Mouse (Mus musculus): ENCODE results near the gene Mepe. TPM values are rescaled to one million over a fixed set of nuclear protein-coding genes. Genes with fewer than 3 reads are reported as not detected.

Mepe gene
- total RNA-seq, 2 experiments from 2014 or later: not detected

DNA sequence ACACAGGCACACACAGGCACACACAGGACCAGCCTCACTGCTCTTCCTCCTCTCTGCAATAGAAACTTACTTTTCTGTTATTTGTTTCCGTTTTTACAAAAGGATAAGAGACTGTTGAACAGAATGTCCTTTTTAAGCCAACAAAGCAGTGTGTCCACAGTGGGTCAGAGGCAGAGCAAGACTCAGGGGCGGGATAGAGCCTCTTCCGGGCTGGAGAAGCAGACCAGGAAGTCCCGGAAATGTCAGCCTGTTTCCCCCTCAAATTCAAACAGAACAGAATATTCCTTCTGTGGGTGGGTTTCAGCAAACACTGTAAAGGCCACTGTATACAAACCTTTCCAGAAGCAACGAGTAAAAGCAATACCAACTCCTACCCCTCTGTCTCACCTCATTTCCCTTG lies 26.7 kb downstream of the Mepe start:
- DNase-seq (ENCODE audit: low spot score in 2 of 2): no peak

GRCm38 (mm10) chr5:104357575-104357974 lies 32.4 kb downstream of the Mepe start:
- no peak for DNase-seq (ENCODE audit: low spot score in 2 of 2)

DNA sequence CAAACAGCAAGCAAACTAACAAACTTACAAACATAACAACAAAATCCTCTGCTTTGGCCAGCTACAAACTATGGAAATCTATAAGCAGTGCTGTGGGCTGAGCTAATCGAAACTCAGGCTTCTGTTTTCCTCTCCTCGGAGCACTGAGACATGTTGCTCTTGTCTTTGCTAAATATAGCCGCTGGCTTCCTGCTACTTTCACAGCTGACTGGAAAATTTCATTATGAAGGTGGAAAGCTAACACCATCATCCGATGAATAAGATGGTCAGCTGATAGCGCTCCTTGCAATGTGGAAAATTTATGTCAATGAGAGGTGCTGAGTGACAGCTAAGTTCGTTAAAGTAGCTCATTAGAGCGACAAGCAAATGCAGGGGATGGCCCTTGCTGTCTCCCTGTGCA lies 33.5 kb downstream of the Mepe start:
- DNase-seq (ENCODE audit: low spot score in 2 of 2): no peak

DNA sequence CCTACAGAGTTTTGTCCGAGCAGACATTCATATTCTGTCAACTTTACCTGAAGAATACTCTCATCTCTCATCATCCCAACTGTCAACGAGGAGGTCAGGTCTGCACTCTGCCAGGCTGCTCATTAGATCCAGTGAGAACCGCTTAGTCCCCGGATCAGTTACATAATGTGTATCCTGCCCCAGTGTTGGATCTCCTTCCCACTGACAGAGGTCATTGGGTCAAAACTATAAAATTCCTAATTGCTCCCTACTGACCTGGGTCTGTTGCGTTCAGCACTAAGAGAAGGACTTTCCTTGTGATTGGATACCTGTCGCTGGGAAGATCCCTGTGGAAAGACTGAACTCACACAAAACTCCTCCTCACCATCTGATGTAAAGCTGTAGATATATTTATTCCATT lies 34.1 kb downstream of the Mepe start:
- no peak for DNase-seq (ENCODE audit: low spot score in 2 of 2)

DNA sequence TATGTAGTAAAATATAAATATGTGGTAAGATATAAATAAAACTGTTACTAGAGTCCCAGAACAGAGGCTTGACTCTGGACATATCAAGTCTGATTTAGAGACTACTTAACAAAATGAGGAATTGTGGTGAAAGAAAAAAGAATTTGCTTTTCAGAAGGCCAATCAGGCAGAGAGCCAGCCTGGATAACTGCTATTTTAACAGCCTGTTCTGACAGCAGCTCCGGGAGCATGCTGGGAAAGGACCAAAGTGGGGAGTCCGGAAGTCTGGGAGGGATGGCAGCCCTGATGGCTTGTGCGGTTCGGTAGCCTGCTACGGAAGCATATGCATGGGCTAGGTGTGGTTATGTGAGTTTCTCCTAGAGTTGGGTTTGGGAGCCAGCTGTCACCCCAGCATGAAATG lies 45.5 kb downstream of the Mepe start:
- DNase-seq (ENCODE audit: low spot score in 2 of 2): peak in 1 of 2 experiments; percentile 32

- no peak for DNase-seq (ENCODE audit: low spot score in 2 of 2)
These were observed 46.2 kb downstream of the Mepe start for GRCm38 (mm10) chr5:104371284-104371683.

GRCm38 (mm10) chr5:104373648-104374307 lies 48.6 kb downstream of the Mepe start:
- DNase-seq (ENCODE audit: low spot score in 2 of 2): no peak

DNA sequence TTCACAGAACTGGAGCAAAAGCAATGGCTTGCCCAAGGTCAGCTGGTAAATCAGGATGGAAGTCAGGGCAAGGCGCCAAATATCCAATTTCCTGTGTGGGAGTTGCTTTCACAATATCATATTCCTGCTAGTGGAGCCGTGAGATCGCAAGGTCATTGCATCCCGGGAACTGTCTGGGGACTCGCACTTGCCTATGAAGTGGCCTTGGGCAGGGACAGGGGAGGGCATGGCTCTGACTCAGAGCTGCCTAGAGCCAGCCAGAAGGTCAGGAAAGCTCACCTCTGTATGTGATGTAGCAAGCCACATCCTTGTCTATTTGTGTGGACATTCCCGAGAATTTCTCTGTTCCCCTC lies 49.2 kb downstream of the Mepe start:
- no peak for DNase-seq (ENCODE audit: low spot score in 2 of 2)

DNA sequence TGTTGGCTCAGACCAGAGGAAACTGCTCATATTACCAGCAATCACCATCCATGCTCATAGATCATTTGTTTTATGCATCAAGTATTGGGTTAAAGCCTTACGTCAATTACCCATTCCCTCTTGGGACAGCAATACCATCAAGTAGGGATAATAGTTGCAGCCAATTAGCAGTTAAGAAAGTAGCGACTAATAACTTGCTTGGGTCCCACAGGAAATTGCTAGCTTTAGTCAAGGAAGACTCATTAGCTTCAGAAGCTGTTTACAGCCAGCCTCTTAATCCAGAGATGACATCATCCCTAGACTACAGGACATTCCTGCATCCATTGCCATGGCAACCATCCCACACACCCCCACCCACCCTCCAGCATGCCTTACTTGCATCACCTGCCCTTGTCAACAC lies 50.0 kb downstream of the Mepe start:
- DNase-seq (ENCODE audit: low spot score in 2 of 2): no peak

DNA sequence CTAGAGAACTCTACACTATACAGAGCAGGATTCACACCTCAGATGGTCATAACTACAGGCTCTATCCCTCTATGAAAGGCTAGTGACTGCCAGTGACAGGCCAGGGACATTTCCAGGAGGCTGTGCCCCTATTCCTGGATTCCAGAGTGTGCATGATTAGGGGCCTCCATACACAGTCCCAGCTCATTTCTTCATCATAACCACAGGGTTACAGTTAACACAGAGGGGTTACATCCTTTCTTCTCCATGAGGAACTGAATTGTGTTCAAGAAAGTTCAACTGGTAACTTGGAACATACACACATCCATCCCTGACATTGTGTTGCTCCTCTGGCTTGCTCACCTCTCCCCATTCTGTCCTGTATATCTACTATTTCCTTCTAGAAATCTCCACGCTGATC lies 51.8 kb downstream of the Mepe start:
- DNase-seq (ENCODE audit: low spot score in 2 of 2): no peak

GRCm38 (mm10) chr5:104380574-104380973 lies 55.4 kb downstream of the Mepe start:
- no peak for DNase-seq (ENCODE audit: low spot score in 2 of 2)

- no peak for DNase-seq (ENCODE audit: low spot score in 2 of 2)
These were observed 56.5 kb downstream of the Mepe start for GRCm38 (mm10) chr5:104381671-104382070.

DNA sequence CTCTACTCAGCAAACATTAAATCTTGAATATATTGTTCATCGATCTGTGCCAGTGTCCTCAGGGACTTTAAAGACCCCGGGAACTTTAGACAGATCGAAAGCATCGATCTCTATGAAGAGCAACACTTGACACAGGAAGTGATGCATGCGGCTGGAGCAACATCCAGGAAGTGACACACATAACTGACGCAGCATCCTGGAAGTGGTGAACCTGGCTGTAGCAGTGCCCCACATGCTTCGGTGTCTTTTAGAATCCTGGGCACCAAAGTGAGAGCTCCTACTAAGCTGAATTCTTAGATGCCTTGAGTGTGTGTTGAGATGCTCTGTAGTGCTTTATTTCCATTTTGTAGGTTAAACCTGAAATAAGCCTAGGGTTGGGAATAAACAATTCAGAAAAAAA lies 59.4 kb downstream of the Mepe start:
- DNase-seq (ENCODE audit: low spot score in 2 of 2): no peak

GRCm38 (mm10) chr5:104385521-104385920 lies 60.4 kb downstream of the Mepe start:
- DNase-seq (ENCODE audit: low spot score in 2 of 2): no peak

GRCm38 (mm10) chr5:104386908-104387307 lies 61.8 kb downstream of the Mepe start:
- no peak for DNase-seq (ENCODE audit: low spot score in 2 of 2)

Small RNA genes lying within 50 kb of the gene (microRNA-seq; reads per million reads assigned to microRNA genes)
- gene Gm23616: 0 reads per million in 2 experiments

Other genes with a start within 250 kb of the Mepe start
- gene Gm17660, start 247.7 kb upstream of the Mepe start, total RNA-seq (2021): not detected
- 1,000 to 10,000 TPM; 1,351 to 1,429 TPM for gene Sparcl1, start 211.6 kb upstream of the Mepe start, total RNA-seq (2021)
- not detected for gene Dspp, start 154.6 kb upstream of the Mepe start, total RNA-seq (2021)
- 1 to 10 TPM; 1.1 to 1.3 TPM for gene Dmp1, start 122.7 kb upstream of the Mepe start, total RNA-seq (2021)
- under 1 TPM; 0.31 to 0.41 TPM for gene Ibsp, start 26.2 kb upstream of the Mepe start, total RNA-seq (2021)
- 1 to 10 TPM; 1.8 to 2.4 TPM for gene Spp1, start 109.8 kb downstream of the Mepe start, total RNA-seq (2021)
- 10 to 100 TPM; 30.7 to 31.0 TPM for gene Pkd2, start 134.1 kb downstream of the Mepe start, total RNA-seq (2021)
- gene BC005561, start 183.0 kb downstream of the Mepe start, total RNA-seq (2021): 10 to 100 TPM; 13.3 to 15.3 TPM